Mouse (Mus musculus) limb, embryonic 10.5 days (tissue): ENCODE measurements around the gene Bpifa1. TPM values are rescaled to one million over a fixed set of nuclear protein-coding genes. Genes with fewer than 3 reads are reported as not detected.
"Not testable (repeated sequence)": the region's sequence is repeated elsewhere in the genome, so short reads cannot be mapped to it uniquely, and the experiment has no call there.

ENCODE experiments used
- DNase-seq: peaks from one replicate; pipeline ENCODE4 v3.0.0-alpha.2; 2017; ENCODE audit warnings: low spot score
- H3K27ac ChIP-seq: fragments of 300-500 bp; sonication (generic); 2 replicates; pipeline ENCODE4 v1.5.1; 2016; ENCODE audit warnings: mild to moderate bottlenecking
- H3K27me3 ChIP-seq: fragments of 300-500 bp; sonication (generic); 2 replicates; pipeline ENCODE4 v1.6.1; 2016; ENCODE audit warnings: low read depth, mild to moderate bottlenecking; ENCODE audit not compliant: poor library complexity, severe bottlenecking
- H3K36me3 ChIP-seq: fragments of 300-500 bp; sonication (generic); 2 replicates; pipeline ENCODE4 v1.6.1; 2016; ENCODE audit warnings: mild to moderate bottlenecking, moderate library complexity
- H3K4me1 ChIP-seq: fragments of 300-500 bp; sonication (generic); 2 replicates; pipeline ENCODE4 v1.6.1; 2016
- H3K4me3 ChIP-seq: fragments of 300-500 bp; sonication (generic); 2 replicates; pipeline ENCODE4 v1.5.1; 2016; ENCODE audit warnings: mild to moderate bottlenecking, moderate library complexity
- H3K9me3 ChIP-seq: fragments of 300-500 bp; sonication (generic); replicated peaks from 2 replicates; pipeline ENCODE4 v1.6.1; 2016; ENCODE audit warnings: mild to moderate bottlenecking
- WGBS: fragments of 180-500 bp; shearing (Covaris S2); methylation state at CpG from one replicate; pipeline ENCODE4 v1.1.7; 2016; 5-methylcytosine and 5-hydroxymethylcytosine counted together
- polyA plus RNA-seq: library from polyadenylated mRNA; unstranded; fragments of >200 nt; fragmentation: Nextera tagmentation; extraction: Ambion mirVana; gene quantifications from 2 replicates; pipeline ENCODE4 v1.2.1, GENCODE M21; 2016

The Bpifa1 gene
- polyA plus RNA-seq, result not detected in 2 replicates

DNA sequence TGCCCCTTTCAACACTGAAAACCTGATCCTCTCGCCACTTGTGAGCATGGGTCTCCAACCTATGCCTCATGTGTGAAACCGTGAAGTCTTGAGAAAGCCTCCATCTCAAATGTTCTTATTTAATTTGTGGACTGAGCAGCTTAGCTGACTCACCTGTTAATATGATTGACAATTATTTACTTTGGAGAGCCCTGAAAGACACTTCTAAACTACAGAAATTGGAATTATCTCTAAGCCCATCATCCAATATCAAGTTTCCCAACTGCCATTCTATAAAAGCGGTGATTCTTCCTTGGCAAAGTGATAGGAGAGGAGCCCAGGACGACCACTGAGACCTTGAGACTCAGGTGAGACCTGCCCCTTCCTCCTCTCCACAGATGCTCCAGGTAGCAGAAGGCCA, at the start of gene Bpifa1:
Bpifa1 (plus strand) TSS at position 301 of the 400 bp plus-strand sequence.
- no peaks in the 10 kb centered on the region for H3K9me3 ChIP-seq
- H3K36me3 ChIP-seq, result no peaks in the 10 kb centered on the region
- H3K4me3 ChIP-seq, result no peak within 1 kb of the TSS
- no peaks in the 10 kb centered on the region for H3K27me3 ChIP-seq
- no peak within 1 kb of the TSS for H3K27ac ChIP-seq
- H3K4me1 ChIP-seq, result no peaks in the 10 kb centered on the region
- no peak for DNase-seq
- WGBS, result 84% methylated on average over 4 of the region's 4 CpGs

DNA sequence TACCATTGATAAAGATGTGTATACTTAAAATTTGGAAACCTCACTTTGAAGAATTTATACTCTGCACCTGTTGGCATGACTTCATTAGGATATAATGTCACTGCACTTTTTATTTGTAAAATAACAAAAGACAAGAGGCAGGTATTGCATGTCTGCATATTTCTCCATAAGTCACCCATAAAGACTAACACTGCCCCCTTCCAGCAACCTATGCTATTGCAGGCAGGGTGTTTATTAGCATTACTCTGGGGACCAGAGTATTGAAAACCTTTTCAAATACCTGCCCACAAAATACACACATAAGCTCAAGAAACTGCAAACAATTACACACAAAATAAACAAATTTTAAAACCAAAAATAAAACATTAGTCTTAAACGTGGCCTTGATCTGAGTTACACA, 44.9 kb upstream of the Bpifa1 start:
- DNase-seq, result no peak
- H3K4me3 ChIP-seq, result no peak overlapping the region
- no peaks in the 10 kb centered on the region for H3K9me3 ChIP-seq
- no peaks in the 10 kb centered on the region for H3K27me3 ChIP-seq
- H3K27ac ChIP-seq, result no peak overlapping the region
- no peaks in the 10 kb centered on the region for H3K4me1 ChIP-seq
- no peaks in the 10 kb centered on the region for H3K36me3 ChIP-seq
- 41% methylated on average over 1 of the region's 1 CpGs for WGBS

DNA sequence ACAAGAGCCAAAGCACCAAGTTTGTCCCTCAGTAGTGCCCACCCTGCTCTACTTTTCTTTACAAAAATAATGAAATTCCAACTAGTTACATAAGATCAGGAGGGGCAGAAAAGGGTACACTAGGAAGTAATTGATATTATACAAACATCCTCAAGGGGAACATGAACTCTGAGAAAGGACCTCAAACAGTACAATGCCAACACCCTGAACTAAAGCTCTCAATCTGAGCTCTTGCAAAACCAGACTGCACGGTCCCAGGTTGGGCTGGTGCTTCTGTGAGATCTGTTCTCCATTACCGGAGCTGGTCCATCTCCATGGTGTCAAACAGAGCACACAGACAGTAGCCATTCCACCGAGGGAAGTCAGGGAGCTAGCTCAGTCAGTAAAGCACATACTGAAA, 25.3 kb upstream of the Bpifa1 start:
- 92% methylated on average over 3 of the region's 3 CpGs for WGBS
- H3K27ac ChIP-seq, result no peak overlapping the region
- H3K27me3 ChIP-seq, result no peaks in the 10 kb centered on the region
- no peaks in the 10 kb centered on the region for H3K9me3 ChIP-seq
- no peak for DNase-seq
- no peak overlapping the region for H3K4me3 ChIP-seq
- H3K36me3 ChIP-seq, result no peaks in the 10 kb centered on the region
- no peaks in the 10 kb centered on the region for H3K4me1 ChIP-seq

DNA sequence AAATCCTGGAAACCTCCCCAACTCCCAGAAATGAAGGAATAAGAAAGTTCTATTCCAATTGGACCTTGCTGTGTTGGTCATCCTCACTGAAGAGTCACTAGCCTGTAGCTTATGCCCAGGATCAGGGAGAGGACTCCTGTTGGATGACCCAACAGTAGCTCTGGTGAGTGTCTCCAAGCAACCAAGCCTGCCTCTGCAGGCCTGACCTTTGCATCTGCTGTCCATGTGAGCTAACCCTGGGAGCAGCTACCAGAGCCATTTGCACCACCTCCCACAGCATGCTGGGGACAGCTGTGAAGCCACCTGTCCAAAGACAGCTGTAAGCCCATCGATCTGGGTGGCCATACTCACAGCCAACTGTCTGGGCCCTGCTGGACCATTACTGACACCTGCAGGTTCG, 12.6 kb upstream of the Bpifa1 start, which contains the start of gene Bpifa3:
Bpifa3 (plus strand) TSS at position 217 of the 400 bp plus-strand sequence.
- no peaks in the 10 kb centered on the region for H3K9me3 ChIP-seq
- H3K36me3 ChIP-seq, result no peaks in the 10 kb centered on the region
- no peak within 1 kb of the TSS for H3K27ac ChIP-seq
- H3K4me1 ChIP-seq, result no peaks in the 10 kb centered on the region
- no peaks in the 10 kb centered on the region for H3K27me3 ChIP-seq
- no peak within 1 kb of the TSS for H3K4me3 ChIP-seq
- no peak for DNase-seq
- 68% methylated on average over 2 of the region's 2 CpGs for WGBS

DNA sequence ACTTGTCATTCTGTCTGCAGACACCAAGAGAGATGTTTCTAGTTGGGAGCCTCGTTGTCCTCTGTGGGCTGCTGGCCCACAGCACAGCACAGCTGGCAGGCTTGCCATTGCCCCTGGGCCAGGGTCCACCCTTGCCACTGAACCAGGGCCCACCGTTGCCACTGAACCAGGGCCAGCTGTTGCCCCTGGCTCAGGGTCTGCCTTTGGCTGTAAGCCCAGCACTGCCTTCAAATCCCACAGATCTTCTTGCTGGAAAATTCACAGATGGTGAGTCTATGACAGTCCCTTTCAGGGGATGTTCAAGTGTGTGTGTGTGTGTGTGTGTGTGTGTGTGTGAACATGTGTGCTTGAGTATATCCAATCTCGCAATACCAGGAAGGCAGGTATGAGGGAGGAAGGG, 1.1 kb downstream of the Bpifa1 start:
- H3K36me3 ChIP-seq, result no peaks in the 10 kb centered on the region
- H3K9me3 ChIP-seq, result no peaks in the 10 kb centered on the region
- no peak for DNase-seq
- H3K4me1 ChIP-seq, result no peaks in the 10 kb centered on the region
- no peaks in the 10 kb centered on the region for H3K27me3 ChIP-seq
- no peak overlapping the region for H3K4me3 ChIP-seq
- H3K27ac ChIP-seq, result no peak overlapping the region
- 85% methylated on average over 3 of the region's 3 CpGs for whole genome bisulfite sequencing

DNA sequence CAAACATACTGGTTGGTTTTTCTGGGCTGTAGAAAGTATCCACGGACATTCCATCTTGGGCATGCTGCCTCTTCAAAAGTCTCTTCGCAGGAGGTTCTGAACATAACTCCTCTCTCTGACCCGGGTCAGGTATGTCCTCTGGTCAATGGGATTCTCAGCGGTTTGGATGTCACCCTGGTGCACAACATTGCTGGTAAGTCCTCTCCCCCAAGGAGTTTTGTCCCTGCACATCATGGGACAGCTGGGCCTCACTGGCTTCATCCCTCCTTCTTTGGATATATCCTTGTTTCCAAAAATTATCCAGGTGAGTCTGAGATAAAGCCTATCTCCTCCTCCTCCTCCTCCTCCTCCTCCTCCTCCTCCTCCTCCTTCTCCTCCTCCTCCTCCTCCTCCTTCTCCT, 4.8 kb downstream of the Bpifa1 start:
- Histone ChIP-seq H3K27ac (no peak overlapping the region), H3K9me3 (no peaks in the 10 kb centered on the region), H3K4me3 (no peak overlapping the region), H3K27me3 (no peaks in the 10 kb centered on the region), H3K36me3 (no peaks in the 10 kb centered on the region), H3K4me1 (no peaks in the 10 kb centered on the region)
- no peak for DNase-seq
- 77% methylated on average over 4 of the region's 4 CpGs for WGBS

DNA sequence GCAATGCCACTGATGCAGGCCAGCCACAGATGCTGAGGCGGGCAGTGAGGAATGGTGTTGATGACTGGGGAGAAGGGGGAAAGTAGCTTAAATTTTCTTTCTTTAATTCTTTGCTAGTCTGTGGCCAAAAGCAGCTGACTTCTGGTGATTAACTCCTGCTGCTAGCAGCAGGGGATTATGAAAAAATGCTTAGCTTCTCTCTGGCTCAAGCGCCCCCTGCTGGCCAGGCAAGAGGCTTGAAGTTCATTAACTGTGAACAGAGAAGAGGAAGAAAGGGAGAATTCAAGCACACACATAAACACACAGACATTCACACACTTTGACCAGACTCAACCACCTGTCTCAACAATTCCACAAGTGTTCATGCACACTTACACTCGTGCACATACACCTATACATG, 15.8 kb downstream of the Bpifa1 start:
- H3K27ac ChIP-seq, result no peak overlapping the region
- H3K27me3 ChIP-seq, result no peaks in the 10 kb centered on the region
- DNase-seq, result peak; percentile 70
- 44% methylated on average over 3 of the region's 3 CpGs for whole genome bisulfite sequencing
- H3K9me3 ChIP-seq, result no peaks in the 10 kb centered on the region
- no peaks in the 10 kb centered on the region for H3K36me3 ChIP-seq
- no peak overlapping the region for H3K4me3 ChIP-seq
- no peaks in the 10 kb centered on the region for H3K4me1 ChIP-seq

DNA sequence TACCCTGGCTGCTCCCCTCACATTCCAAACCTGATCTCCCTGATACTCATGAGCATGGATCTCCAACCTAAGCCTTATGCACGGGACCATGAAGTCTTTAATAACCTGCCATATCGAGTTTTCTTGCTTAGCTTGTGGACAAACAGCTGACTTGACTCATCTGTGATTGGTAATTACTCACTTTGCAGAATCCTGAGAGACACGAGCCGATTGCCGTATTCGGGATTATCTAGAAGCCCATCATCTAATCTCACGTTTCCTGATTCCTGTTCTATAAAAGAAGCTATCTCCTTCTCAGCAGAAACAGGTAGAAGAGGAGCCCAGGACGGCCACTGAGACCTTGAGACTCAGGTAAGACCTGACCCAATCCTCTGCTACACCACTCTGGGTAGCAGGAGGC, 19.6 kb downstream of the Bpifa1 start, which contains the start of gene Bpifa5:
Bpifa5 (plus strand) TSS at position 301 of the 400 bp plus-strand sequence.
- Histone ChIP-seq H3K36me3 (no peaks in the 10 kb centered on the region), H3K27ac (no peak within 1 kb of the TSS), H3K9me3 (no peaks in the 10 kb centered on the region), H3K27me3 (no peaks in the 10 kb centered on the region), H3K4me3 (no peak within 1 kb of the TSS), H3K4me1 (no peaks in the 10 kb centered on the region)
- no peak for DNase-seq
- WGBS, result 86% methylated on average over 8 of the region's 8 CpGs

DNA sequence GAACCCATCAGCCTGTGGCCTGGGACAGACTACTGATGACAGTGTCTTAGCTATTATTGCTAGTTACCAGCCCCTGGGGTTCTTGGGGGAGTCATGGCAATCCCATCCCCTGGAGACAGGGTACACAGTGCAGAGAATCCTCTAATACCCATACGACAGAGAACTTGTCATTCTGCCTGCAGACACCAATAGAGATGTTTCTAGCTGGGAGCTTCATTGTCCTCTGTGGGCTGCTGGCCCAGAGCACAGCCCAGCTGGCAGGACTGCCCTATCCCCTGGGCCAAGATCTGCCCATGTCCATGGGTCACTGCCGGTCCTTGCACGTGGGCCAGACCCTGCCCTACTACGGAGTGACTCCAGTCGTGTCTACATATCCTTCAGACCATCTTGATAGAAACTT, 20.6 kb downstream of the Bpifa1 start:
- H3K36me3 ChIP-seq, result no peaks in the 10 kb centered on the region
- WGBS, result 90% methylated on average over 5 of the region's 5 CpGs
- H3K9me3 ChIP-seq, result no peaks in the 10 kb centered on the region
- DNase-seq, result no peak
- H3K4me3 ChIP-seq, result no peak overlapping the region
- no peaks in the 10 kb centered on the region for H3K27me3 ChIP-seq
- no peak overlapping the region for H3K27ac ChIP-seq
- H3K4me1 ChIP-seq, result no peaks in the 10 kb centered on the region

DNA sequence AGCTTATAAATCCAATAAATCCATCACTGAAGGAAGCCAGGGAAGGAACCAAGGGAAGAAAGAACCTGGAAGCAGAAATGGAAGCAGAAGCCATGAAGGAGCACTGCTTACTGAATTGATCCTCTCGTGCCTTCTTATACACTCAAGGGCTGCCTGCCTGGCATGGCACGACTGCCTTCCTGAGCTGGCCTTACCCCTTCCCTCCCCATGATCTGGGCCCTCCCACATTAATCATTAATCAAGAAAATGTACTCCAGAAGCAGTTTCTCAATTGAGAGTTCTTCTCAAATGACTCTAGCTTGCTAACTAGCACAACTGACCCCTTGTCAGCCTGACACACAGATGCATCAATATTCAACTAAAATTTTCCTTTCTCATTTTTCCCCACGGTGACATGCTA, 26.5 kb downstream of the Bpifa1 start:
- no peaks in the 10 kb centered on the region for H3K9me3 ChIP-seq
- H3K27ac ChIP-seq, result no peak overlapping the region
- H3K27me3 ChIP-seq, result no peaks in the 10 kb centered on the region
- no peak overlapping the region for H3K4me3 ChIP-seq
- WGBS, result 76% methylated on average over 3 of the region's 3 CpGs
- no peaks in the 10 kb centered on the region for H3K4me1 ChIP-seq
- DNase-seq, result no peak
- no peaks in the 10 kb centered on the region for H3K36me3 ChIP-seq

DNA sequence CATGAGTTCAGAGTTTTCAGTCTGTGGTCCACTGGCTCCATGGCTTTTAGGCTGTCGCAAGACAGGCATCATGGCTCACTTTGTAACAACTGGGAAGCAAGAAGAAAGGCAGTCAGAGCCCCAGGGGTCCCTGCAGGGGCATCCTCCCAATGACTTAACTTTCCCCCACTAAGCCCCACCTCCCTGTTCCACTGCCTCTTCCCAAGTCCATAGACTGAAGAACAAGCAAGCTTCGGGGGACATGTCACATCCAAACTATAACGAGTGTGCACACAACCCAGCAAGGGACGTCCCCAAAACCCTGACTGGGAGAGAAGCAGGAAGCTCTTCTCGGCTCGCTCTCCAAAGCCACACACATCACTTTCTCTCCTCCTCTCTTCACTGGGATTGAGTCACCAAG, 28.9 kb downstream of the Bpifa1 start:
- 78% methylated on average over 6 of the region's 6 CpGs for WGBS
- DNase-seq, result no peak
- no peaks in the 10 kb centered on the region for H3K27me3 ChIP-seq
- H3K27ac ChIP-seq, result no peak overlapping the region
- no peak overlapping the region for H3K4me3 ChIP-seq
- H3K36me3 ChIP-seq, result no peaks in the 10 kb centered on the region
- H3K9me3 ChIP-seq, result no peaks in the 10 kb centered on the region
- no peaks in the 10 kb centered on the region for H3K4me1 ChIP-seq

DNA sequence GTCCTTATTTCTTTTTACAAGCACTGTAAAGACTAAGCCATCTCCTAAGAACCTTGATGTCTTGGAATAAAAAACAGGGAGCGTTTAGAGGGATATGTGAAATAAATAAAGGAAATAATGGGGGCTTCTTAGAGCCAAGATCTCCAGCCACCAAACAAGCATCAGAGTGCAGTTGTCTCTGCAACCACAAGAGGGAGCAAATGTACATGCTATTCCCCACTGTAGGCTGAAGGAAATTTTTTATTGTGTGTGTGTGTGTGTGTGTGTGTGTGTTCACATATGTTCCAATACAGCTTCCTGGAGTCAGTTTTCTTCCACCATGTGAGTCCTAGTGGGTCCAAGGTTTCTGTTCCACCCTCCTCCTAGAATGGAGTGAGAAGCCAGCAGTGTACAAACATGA, 30.6 kb downstream of the Bpifa1 start:
- Histone ChIP-seq H3K4me3 (no peak overlapping the region), H3K4me1 (no peaks in the 10 kb centered on the region), H3K27me3 (no peaks in the 10 kb centered on the region), H3K27ac (no peak overlapping the region), H3K36me3 (no peaks in the 10 kb centered on the region), H3K9me3 (no peaks in the 10 kb centered on the region)
- 51% methylated on average over 1 of the region's 1 CpGs for WGBS
- DNase-seq, result peak; percentile 34

DNA sequence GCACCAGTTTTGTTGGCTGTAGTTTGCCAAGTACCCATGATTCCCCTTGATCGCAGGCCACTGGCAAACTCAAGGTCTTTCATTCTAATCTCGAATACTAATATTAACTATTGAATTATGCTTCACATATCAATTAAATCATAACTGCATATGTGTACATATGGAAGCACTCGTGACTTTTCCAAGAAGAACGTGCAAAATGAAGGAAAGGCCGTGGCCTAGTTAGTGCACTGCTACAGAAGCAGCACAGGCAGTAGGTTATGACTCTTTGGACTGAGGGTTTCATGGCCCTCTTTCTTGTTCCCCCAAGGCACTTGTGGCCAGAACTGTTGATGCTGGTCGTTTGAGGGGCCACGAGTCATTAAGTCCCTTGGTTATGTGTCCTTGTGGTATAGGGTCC, 39.2 kb downstream of the Bpifa1 start:
- not testable (repeated sequence) for H3K9me3 ChIP-seq, DNase-seq, H3K27me3 ChIP-seq, H3K4me1 ChIP-seq, H3K36me3 ChIP-seq, H3K4me3 ChIP-seq, H3K27ac ChIP-seq
- WGBS, result 87% methylated on average over 7 of the region's 7 CpGs

DNA sequence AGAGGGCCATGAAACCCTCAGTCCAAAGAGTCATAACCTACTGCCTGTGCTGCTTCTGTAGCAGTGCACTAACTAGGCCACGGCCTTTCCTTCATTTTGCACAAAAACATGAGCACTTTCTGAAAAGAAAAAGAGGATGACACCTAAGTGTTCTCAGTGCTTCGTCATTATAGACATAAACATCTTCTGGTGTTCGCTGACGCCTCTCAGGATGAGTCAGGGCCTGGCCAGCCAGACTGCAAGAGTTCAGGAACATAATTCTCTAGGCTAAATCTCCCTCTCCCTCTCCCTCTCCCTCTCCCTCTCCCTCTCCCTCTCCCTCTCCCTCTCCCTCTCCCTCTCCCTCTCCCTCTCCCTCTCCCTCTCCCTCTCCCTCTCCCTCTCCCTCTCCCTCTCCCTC, 40.4 kb downstream of the Bpifa1 start:
- not testable (repeated sequence) for H3K4me3 ChIP-seq, H3K4me1 ChIP-seq, DNase-seq, H3K27ac ChIP-seq, H3K36me3 ChIP-seq, H3K9me3 ChIP-seq, H3K27me3 ChIP-seq
- WGBS, result 81% methylated on average over 4 of the region's 4 CpGs
